Mouse (Mus musculus): ENCODE results near the gene Atf2. TPM values are rescaled to one million over a fixed set of nuclear protein-coding genes. Genes with fewer than 3 reads are reported as not detected.
A peak's percentile ranks its signal among the peaks of the same experiment; 100 is the strongest.
"Not testable (repeated sequence)": the region's sequence is repeated elsewhere in the genome, so short reads cannot be mapped to it uniquely, and the experiment has no call there.

The Atf2 gene
- total RNA-seq, 2 experiments from 2014 or later = 42.1 to 91.9 TPM

DNA sequence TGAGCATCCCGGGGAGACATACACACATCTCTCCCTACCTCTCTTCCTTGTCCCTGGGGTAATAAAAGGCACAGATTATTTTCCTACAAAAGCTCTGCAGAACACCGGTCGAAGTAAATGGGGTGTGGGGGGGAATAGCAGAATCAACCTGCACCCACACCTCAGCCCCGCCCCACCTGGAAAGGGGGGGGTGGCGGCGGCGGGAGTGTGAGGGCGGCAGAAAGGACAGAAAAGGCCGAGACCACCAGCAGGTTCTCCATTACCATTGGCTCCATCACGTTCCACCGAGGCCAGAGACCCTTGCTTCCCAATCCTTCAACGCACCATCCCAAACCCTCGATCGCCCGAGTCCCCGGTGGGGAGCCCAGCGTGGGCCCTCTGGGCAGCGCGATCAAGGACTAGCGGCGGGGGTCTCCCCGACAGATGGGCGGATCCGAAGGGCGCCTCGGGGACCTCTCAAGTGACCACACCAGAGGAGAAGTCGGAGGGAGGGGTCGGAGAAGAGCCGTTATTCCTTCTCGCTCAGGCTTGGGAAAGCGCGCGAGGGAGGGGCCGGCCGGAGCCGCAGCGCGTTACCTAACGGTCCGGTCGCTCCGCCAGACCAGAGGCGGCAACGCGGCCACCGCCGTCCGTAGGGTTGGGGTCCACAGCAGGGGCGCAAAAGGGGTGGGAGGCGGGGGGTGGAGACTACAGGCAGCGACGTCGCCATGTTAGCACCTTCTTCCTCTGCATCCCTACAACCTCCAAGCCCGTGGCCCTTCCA lies 557 bp downstream of the Atf2 start:
- peak; percentile 36 for ATAC-seq (ENCODE audit: poor library complexity, severe bottlenecking)

DNA sequence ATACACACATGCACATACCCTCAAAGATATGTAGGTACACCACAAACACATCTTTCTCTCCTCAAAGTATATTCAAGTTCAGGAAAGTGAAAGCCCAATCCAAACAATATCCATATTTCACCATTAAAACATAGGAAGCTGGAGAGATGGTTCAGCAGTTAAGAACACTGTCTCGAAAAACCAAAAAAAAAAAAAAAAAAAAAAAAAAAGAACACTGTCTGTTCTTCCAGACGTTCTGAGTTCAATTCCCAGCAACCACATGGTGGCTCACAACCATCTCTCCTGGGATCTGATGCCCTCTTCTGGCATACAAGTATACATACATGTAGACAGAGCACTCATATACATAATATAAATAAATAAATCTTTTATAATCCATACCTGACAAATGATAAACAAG lies 6.4 kb downstream of the Atf2 start:
- no peak for ATAC-seq (ENCODE audit: poor library complexity, severe bottlenecking)

DNA sequence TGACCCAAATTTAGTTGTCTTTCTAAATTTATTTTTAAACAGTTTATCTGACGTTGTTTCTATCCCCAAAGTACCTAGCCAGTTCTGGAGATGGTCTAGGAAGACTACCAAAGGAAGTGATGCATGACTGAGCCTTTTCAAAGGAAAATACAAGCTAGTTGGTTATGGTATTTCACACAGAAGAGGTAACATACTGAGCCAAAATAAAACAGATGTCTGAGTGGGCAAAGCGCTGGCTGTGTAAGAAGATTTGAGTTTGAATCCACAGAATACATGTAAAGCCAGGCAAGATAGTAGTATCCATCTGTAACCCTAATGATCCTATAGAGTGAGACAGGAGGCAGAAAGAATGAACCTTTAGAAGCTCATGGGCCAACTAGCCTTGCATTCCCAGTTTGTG lies 14.5 kb downstream of the Atf2 start:
- ATAC-seq (ENCODE audit: poor library complexity, severe bottlenecking) = no peak

DNA sequence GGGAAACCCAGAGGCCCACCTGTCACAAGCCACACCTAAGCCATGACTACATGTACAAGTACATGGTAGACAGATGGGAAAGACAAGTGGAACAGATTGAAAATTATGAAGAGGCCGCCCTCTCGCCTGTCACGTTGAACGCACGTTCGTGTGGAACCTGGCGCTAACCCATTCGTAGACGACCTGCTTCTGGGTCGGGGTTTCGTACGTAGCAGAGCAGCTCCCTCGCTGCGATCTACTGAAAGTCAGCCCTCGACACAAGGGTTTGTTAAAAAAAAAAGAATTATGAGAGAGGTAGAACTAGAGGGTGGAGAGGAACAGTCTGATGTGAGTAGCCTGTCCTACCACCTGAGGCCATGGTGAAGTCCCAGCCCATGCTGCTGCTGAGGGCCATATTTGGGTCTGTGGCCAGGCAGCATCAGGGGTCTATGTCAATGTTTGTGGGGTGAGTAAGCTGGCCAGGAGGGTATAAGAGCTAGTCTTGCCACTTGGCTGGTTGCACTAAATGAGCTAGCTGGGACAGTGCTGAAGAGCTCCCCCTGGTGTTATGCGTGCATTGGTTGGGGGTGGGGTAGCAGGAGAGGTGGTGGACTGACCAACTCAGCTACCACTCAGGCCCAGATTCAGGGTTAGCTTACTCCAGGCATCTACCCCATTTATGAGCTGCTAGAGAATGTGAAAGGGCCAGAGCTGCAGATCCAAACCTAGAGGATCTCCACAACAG lies 24.5 kb downstream of the Atf2 start:
- ATAC-seq (ENCODE audit: poor library complexity, severe bottlenecking) = peak; percentile 69

DNA sequence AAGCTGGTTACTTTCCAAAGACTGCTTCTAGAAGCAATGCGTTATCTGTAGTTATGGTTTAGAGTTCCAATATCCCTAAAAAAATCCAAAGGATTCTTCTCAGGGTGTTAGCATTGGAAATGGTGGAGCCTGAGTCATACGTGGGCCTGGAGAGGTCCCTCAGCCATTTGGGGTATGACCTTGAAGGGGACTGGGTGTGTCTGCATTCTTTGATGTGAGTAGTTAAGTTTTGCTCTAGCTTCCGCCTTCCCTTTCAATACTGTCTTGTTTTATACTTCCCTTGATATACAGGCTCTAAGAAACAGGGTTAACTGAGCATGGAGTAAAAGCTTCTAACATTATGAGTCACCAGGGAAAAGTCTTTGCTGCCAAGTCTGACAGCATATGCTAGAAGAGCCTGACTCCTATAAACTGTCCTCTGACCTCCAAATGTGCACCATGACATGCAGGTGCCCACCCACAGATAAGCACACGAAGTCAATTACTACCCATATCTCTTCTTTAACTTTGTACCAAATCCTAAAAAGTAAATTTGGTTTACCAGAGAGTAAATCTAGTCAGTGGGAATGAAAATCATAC lies 32.3 kb downstream of the Atf2 start:
- ATAC-seq (ENCODE audit: poor library complexity, severe bottlenecking) = no peak

DNA sequence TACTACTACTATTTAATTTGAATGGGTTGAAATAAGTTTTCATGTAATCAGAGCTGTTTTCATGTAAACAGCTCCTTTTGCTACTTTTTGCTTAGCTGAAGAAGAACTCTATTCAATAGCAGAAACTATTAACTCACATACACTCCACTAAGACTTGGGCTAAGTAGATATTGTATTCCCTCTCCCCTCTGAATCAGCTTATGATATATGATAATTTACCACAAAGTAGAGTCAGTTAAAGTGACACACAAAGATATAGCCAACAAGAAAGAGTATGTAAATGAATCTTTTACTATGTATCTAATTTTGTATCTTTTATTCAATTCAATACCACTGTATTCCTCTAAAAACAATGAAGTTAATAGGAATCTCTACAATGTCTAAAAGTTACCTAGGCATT lies 35.1 kb downstream of the Atf2 start:
- ATAC-seq (ENCODE audit: poor library complexity, severe bottlenecking) = no peak

DNA sequence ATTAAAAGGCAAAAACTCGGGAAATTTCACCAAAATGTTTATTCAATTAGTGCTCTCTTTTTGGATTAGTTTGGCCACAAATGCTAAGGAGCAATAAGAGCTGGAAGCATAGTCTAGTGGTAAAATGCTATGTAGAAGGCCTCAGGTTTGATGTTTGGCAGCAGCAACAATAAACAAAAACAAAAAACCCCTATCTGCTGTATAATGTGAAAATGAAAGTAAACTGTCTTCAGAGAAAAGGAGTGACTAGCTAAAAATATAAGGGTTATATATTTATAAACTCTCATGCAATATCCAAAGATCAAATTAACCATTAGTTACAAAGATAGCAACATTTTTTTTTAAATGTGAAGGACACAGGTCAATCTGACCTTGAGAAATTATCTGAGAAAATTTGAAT lies 36.2 kb downstream of the Atf2 start:
- no peak for ATAC-seq (ENCODE audit: poor library complexity, severe bottlenecking)

DNA sequence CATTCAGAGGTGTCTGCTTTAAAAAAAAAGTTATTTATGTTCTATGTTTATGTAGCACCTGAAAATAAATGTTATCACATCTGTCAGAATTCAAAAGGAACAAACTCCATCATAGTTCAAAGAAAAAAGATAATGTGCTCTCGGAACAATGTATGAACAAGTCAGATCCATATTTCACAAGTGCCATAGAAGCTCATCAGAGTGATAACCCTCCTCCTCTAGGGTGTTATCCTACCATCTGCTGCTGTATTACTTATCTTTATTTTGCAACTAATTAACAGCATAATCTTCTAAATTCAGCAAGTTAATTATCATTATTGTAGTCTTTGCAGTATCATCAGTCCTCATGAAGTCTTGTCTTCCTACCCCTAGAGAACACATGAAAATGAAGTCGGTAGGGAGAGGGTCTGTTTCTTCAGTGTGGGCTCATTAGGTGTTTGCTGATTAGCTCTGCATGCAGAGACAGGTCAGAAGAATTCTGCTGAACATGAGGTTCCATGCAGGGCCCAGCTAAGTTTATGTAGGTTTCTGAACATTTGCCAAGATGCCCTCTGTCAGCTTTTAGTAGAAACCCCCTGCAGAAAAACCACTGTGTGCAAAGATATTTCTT lies 57.9 kb downstream of the Atf2 start:
- ATAC-seq (ENCODE audit: poor library complexity, severe bottlenecking) = no peak

DNA sequence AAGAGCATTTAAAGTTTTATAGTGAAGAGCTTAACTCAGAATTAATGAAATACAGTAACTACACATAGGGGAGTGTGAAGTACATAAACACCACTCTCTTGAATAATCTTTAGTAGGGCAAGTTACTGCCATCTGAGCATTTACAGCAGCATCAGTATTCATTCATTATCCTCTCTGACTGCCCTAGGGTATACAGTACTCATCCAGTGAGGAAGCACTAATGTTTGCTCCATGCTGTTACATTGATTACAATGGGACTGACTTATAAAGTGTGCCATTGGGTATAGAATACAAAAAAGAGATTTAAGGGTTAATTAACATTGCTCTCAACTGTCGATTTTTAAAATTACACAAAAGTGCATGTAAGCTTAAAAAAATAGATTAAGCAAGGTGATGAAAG lies 59.2 kb downstream of the Atf2 start:
- no peak for ATAC-seq (ENCODE audit: poor library complexity, severe bottlenecking)

DNA sequence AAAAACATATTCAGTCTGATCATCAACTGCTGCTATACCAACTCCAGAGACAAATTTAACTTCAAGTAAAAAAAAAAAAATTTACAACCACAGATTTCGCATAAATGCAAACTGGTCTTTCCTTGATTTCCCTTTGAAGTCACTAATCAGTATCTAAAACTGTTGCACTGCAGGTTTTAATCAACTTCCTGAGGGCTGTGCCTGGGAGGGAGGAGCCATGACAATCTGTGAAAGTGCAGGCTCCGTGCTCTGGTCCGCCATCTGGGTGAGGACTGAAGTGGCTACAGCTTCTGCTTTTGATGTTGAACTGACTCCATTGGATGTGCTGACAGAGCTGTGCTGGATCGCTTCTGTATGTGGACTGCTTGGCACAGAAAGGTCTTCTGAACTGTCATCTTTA lies 73.7 kb downstream of the Atf2 start:
- no peak for ATAC-seq (ENCODE audit: poor library complexity, severe bottlenecking)

DNA sequence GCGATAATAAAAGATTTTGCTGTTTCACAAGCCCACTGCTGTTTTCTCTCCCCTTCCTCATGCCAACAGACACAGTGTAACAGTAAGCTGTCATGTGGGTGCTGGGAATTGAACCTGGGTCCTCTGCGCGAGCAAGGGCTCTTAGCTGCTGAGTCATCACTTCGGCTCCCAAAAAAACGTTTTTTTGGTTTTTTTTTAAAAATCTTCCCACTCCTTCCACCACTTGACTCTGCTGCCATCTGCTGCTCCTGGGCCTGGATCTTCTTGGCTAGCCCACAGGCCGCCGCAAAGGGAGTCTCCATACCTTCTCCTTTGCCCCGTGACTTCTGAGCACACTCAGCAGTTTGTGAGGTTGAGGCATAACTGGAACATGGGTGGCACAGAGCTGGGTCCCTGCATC lies 84.8 kb downstream of the Atf2 start:
- ATAC-seq (ENCODE audit: poor library complexity, severe bottlenecking) = no peak

DNA sequence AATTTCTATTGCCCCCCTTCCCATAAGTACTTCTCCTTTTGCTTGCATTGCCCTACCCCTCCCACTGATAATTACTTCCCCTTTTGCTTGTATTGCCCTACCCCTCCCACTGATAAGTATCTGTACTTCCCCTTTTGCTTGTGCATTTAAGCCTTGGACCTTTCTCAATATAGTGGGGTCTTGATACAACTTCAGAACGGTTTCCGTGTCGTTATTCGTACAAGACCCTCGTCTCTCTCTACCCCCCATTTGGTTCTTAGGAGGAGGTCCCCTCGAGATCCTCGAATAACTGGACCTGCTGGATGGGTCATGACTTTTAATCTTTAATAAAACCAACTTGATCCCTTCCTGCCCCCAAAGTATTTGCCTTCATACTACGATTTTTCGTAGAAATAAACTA lies 92.3 kb downstream of the Atf2 start:
- not testable (repeated sequence) for ATAC-seq (ENCODE audit: poor library complexity, severe bottlenecking)

DNA sequence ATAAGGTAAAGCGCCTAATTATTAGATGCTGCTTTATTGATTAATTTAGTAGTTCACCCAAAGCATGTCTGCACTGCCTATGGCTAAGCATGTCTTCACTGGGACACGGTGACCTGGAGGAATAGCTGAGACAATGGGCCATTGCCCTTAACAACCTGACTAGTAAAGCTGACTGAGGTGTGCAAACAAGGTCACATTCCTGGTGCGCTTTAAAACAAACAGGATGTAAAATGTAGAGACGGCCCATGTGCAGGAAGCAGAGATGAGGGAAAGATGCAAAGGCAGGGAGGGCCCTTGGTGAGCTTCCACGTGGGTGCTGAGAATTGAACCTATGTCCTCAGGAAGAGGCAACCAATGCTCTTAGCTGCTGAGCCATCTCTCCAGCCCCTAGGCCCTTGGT lies 93.7 kb downstream of the Atf2 start:
- no peak for ATAC-seq (ENCODE audit: poor library complexity, severe bottlenecking)

DNA sequence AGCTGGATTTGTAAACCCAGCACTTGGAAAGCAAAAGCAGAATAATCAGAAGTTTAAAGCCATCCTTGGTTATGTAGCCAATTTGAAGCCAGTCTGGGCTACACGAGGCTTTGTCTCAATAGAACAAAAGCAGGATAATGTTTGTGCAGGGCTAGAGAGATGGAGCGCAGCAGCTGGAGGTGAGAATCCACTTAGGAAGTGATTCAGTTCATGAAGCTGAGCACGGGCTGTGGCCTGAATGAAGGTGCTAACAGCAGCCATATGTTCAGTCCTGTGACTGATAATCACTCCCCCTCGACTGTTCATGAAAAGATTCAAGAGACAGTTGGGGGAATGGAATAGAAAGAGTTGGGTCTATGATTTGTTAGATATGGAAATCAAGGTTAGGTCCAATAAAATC lies 94.3 kb downstream of the Atf2 start:
- no peak for ATAC-seq (ENCODE audit: poor library complexity, severe bottlenecking)

DNA sequence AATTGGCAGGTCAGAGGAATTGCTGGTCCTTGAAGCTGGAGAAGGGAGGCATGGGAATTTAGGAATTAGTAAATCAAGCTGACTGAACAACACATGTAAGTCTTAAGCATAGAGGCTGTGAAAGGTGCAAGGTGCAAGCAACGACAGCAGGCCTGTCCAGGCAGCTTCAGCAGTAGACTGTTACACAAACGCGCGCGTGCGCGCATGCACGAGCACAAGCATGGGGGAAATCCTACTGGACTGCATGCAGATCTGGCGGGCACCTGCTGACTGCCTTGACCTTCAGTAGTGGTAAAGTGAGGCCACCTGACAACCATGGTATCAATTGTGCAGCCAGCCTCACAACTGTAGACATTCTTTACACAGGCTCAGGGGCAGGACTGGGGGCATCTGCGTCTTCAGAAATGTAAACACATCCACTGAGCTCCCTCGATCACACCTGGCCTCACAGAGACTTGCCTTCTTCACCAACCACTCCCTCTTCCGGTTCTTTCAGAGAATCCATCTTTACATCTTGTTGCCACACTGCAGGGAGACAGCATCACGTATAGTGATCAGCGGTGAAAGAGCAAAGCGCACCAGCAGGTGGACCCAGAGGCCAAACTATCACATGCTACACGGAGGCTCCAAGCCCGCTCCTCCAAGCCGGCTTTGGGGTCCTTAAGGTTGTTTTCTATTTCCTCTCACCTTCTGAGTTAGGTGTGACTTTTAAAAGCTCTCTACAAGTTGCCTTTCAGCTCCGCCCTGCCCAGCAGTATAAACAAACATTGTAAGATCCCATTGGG lies 100.4 kb downstream of the Atf2 start:
- ATAC-seq (ENCODE audit: poor library complexity, severe bottlenecking) = no peak

DNA sequence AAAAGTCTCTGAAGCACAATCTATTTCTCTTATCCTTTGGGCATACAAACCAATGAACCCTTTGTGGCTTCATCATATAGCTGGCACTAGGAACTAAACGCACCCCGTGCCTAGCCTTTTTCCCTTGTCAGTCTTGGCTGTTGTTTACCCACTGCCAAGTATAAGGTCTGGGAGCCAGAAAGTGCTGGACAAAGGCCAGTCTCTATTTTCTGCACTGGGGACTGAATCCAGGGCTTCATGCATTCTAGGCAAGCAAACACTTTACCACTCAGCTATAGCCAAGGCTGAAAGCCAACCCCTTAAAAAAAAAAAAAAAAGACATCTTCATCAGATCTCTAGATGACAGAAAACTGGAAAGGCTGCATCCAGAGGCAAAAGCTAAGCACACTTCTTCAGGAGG lies 102.1 kb downstream of the Atf2 start:
- ATAC-seq (ENCODE audit: poor library complexity, severe bottlenecking) = no peak

DNA sequence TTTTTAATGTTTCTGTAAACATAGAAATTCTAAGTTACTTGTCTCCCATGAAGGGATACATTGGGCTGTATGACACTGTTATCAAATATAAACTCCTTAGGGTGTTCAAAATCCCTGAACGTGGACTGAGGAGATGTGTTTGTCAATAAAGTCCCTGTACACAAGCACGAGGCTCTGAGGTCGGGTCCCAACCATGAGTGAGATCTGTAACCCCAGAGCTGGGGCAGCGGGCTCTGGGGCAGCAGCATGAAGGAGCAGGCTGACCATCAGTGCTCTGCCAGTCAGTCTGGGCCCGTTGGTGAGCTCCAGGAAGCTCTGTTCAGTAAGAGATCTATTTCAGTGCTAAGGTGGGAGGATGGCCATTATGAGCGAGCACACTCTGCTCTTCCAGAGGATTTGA lies 104.0 kb downstream of the Atf2 start:
- no peak for ATAC-seq (ENCODE audit: poor library complexity, severe bottlenecking)

DNA sequence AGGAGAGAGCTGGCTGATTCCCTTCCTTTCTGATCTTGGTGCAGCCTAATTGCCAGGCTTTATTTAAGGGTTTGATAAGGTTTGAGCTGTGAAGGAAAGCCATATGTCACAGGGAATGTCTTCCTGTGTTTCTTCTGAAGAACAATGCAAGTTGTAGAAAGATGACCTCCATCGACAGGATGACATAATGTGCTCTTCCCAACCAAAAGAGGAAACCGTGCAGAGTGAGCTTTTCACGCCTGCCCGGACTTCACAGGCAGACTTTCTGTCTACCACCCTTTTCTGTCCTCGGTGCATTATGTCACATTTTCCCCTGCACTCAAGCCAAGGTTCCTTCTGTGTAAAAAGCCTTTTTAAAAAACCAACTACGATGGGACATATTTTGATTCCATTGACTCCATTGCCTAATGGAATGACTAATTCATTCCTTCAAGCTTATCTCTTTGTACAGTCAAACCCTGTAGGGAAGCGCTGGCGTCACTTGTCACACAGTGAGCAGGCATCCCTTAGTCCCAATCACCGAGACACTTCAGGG lies 110.0 kb downstream of the Atf2 start:
- no peak for ATAC-seq (ENCODE audit: poor library complexity, severe bottlenecking)

DNA sequence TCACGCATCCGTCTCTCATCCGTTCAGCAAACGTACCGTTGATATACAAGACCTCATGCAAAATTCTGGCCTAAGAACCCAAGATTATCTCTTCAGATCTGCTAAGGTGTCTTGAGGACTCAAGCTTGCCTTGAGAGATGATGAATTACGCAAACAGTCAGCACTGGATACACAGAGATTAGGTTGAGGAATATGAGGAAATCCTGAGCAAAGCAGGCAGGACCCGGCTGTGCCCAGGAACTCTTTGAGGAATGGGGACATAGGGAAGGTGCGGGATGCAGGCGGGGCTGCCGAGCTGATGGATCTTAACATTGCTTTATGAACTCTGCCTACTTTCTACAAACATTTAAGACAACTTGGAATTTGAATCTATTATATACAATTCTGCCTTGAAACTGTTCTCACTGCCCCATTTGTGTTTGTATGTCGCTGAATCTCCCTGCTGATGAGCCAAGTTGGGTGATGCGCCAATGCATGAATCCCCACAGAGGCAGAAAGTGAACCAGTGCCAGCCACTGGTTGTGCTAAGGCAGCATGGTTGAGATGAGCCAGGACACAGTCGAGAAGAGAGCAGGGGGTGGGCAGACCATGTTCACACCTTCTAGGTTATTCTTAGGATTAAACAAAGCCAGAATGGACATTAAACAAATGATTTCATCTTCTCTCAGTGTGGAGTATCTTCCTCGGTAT lies 112.0 kb downstream of the Atf2 start:
- ATAC-seq (ENCODE audit: poor library complexity, severe bottlenecking) = no peak

DNA sequence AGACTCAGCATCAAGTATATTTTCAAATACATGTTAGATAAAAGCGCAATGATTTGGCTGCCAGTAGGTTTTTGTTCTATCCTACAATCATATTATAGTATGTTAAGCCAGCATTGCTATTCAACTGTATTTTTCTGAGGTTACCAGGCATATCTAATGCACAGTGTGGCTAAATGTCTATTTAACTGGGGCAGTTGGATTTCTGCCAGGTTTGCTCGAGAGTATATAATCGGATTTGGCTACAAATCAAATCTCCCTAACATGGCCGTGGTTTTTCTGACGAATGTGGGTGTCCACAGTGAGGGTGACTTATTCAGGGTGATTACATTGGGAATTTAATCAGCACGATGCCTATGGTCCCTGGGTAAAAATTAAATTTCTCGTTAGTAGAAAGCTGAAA lies 112.6 kb downstream of the Atf2 start:
- ATAC-seq (ENCODE audit: poor library complexity, severe bottlenecking) = no peak
